Mouse (Mus musculus) small intestine, adult 2 months (tissue): Measurements from ENCODE around the gene Ano8.

Experiments used
- CTCF ChIP-seq: fragments of 200-500 bp; IDR thresholded peaks from 2 replicates; pipeline ENCODE4 v1.5.1; 2012; ENCODE audit warnings: low read depth, mild to moderate bottlenecking, control low read depth, inconsistent platforms, low read length, moderate library complexity, mixed read lengths; ENCODE audit not compliant: insufficient replicate concordance, insufficient read length; ENCODE audit errors: extremely low read depth
- POLR2A ChIP-seq: fragments of 200-500 bp; IDR thresholded peaks from 2 replicates; pipeline ENCODE4 v1.6.1; 2012; ENCODE audit warnings: low read depth, mild to moderate bottlenecking, control low read depth, inconsistent platforms, low read length, moderate library complexity

GRCm38 (mm10) chr8:71472601-71473386, 13.0 kb downstream of the Ano8 start:
- TF ChIP-seq CTCF (peak; percentile 28; the same call in 1 of the 2 replicates), POLR2A (no peak)
